Mouse (Mus musculus): ENCODE data around the gene Etv1.
A peak's percentile ranks its signal among the peaks of the same experiment; 100 is the strongest.
"Not testable (repeated sequence)": the region's sequence is repeated elsewhere in the genome, so short reads cannot be mapped to it uniquely, and the experiment has no call there.

Gene Etv1

GRCm38 (mm10) chr12:38818320-38818719 lies 39.1 kb downstream of the Etv1 start:
- no peak for DNase-seq (ENCODE audit: low read depth)

GRCm38 (mm10) chr12:38820642-38821041 lies 41.5 kb downstream of the Etv1 start:
- DNase-seq (ENCODE audit: low read depth): no peak

- DNase-seq (ENCODE audit: low read depth): no peak
Measured at GRCm38 (mm10) chr12:38824405-38824804, 45.2 kb downstream of the Etv1 start.

- no peak for DNase-seq (ENCODE audit: low read depth)
Measured at GRCm38 (mm10) chr12:38832981-38833380, 53.8 kb downstream of the Etv1 start.

GRCm38 (mm10) chr12:38834581-38834980 lies 55.4 kb downstream of the Etv1 start:
- no peak for DNase-seq (ENCODE audit: low read depth)

- not testable (repeated sequence) for DNase-seq (ENCODE audit: low read depth)
Measured at GRCm38 (mm10) chr12:38834986-38835385, 55.8 kb downstream of the Etv1 start.

- DNase-seq (ENCODE audit: low read depth): no peak
Measured at GRCm38 (mm10) chr12:38843801-38844295, 64.7 kb downstream of the Etv1 start.

- no peak for DNase-seq (ENCODE audit: low read depth)
Measured at GRCm38 (mm10) chr12:38847500-38848261, 68.5 kb downstream of the Etv1 start.

GRCm38 (mm10) chr12:38849994-38850393 lies 70.8 kb downstream of the Etv1 start:
- DNase-seq (ENCODE audit: low read depth): no peak

- DNase-seq (ENCODE audit: low read depth): no peak
Measured at GRCm38 (mm10) chr12:38854274-38854673, 75.1 kb downstream of the Etv1 start.

- DNase-seq (ENCODE audit: low read depth): no peak
Measured at GRCm38 (mm10) chr12:38854751-38855150, 75.6 kb downstream of the Etv1 start.

GRCm38 (mm10) chr12:38859675-38860074 lies 80.5 kb downstream of the Etv1 start:
- DNase-seq (ENCODE audit: low read depth): no peak

GRCm38 (mm10) chr12:38860168-38861115 lies 81.3 kb downstream of the Etv1 start:
- DNase-seq (ENCODE audit: low read depth): no peak

GRCm38 (mm10) chr12:38863395-38863794 lies 84.2 kb downstream of the Etv1 start:
- peak; percentile 5 for DNase-seq (ENCODE audit: low read depth)

- no peak for DNase-seq (ENCODE audit: low read depth)
Measured at GRCm38 (mm10) chr12:38863982-38864828, 85.0 kb downstream of the Etv1 start.

GRCm38 (mm10) chr12:38874470-38874995 lies 95.4 kb downstream of the Etv1 start:
- DNase-seq (ENCODE audit: low read depth): no peak

GRCm38 (mm10) chr12:38904516-38904915 lies 125.3 kb downstream of the Etv1 start:
- peak; percentile 89 for DNase-seq (ENCODE audit: low read depth)

- no peak for DNase-seq (ENCODE audit: low read depth)
Measured at GRCm38 (mm10) chr12:38906314-38906713, 127.1 kb downstream of the Etv1 start.

- DNase-seq (ENCODE audit: low read depth): no peak
Measured at GRCm38 (mm10) chr12:38906812-38907211, 127.6 kb downstream of the Etv1 start.

GRCm38 (mm10) chr12:38908947-38909346 lies 129.8 kb downstream of the Etv1 start:
- no peak for DNase-seq (ENCODE audit: low read depth)

Measured in 416B (cell line).